Mouse (Mus musculus) NIH3T3 (cell line): Measurements from ENCODE around the gene Fam84a.

Experiments used
- DNase-seq: peaks from one replicate; pipeline ENCODE4 v3.0.0-alpha.2; 2012; ENCODE audit warnings: low read depth

Fam84a gene

GRCm38 (mm10) chr12:14151921-14152320 is at the start of gene Fam84a:
TSS of gene Fam84a (minus strand) at chr12:14152054.
- peak; percentile 57 for DNase-seq

- no peak for DNase-seq
Measured at GRCm38 (mm10) chr12:14195479-14195878, 43.6 kb upstream of the Fam84a start.

GRCm38 (mm10) chr12:14186689-14187195 is 34.9 kb upstream of the Fam84a start:
- no peak for DNase-seq

GRCm38 (mm10) chr12:14165713-14166112 is 13.9 kb upstream of the Fam84a start:
- peak; percentile 13 for DNase-seq

- DNase-seq: no peak
Measured at GRCm38 (mm10) chr12:14164936-14165335, 13.1 kb upstream of the Fam84a start.

GRCm38 (mm10) chr12:14152426-14152825 is 572 bp upstream of the Fam84a start:
- DNase-seq: no peak

GRCm38 (mm10) chr12:14150936-14151631 is 770 bp downstream of the Fam84a start:
- no peak for DNase-seq

GRCm38 (mm10) chr12:14150568-14150909 is 1.3 kb downstream of the Fam84a start:
- no peak for DNase-seq

GRCm38 (mm10) chr12:14149843-14150567 is 1.8 kb downstream of the Fam84a start:
- DNase-seq: no peak

GRCm38 (mm10) chr12:14149022-14149842 is 2.6 kb downstream of the Fam84a start:
- DNase-seq: no peak

GRCm38 (mm10) chr12:14137046-14137445 is 14.8 kb downstream of the Fam84a start:
- DNase-seq: peak; percentile 22

GRCm38 (mm10) chr12:14114730-14115129 is 37.1 kb downstream of the Fam84a start:
- DNase-seq: no peak

- peak; percentile 23 for DNase-seq
Measured at GRCm38 (mm10) chr12:14096944-14097343, 54.9 kb downstream of the Fam84a start.
